Mouse (Mus musculus) kidney, adult 2 months (tissue): ENCODE measurements around the gene Sdr39u1. TPM values are rescaled to one million over a fixed set of nuclear protein-coding genes. Genes with fewer than 3 reads are reported as not detected.
A peak's percentile ranks its signal among the peaks of the same experiment; 100 is the strongest.

Source experiments
- DNase-seq: peaks from one replicate; pipeline ENCODE4 v3.0.0; 2021
- H3K27ac ChIP-seq: fragments of 200-500 bp; 2 replicates; pipeline ENCODE4 v1.5.1; 2012; ENCODE audit warnings: low read depth, low read length, control low read depth, inconsistent platforms; ENCODE audit not compliant: insufficient read depth
- H3K27me3 ChIP-seq: fragments of 200-500 bp; replicated peaks from 2 replicates; pipeline ENCODE4 v1.6.1; 2012; ENCODE audit warnings: mild to moderate bottlenecking, moderate library complexity, low read length, inconsistent platforms; ENCODE audit not compliant: control insufficient read depth, insufficient read depth
- H3K36me3 ChIP-seq: fragments of 200-500 bp; 2 replicates; pipeline ENCODE4 v1.6.1; 2012; ENCODE audit warnings: mild to moderate bottlenecking, moderate library complexity, low read length, inconsistent platforms; ENCODE audit not compliant: control insufficient read depth, insufficient read depth
- H3K4me1 ChIP-seq: fragments of 200-500 bp; 2 replicates; pipeline ENCODE4 v1.6.1; 2011; ENCODE audit warnings: low read length; ENCODE audit not compliant: control insufficient read depth, insufficient read depth
- H3K4me3 ChIP-seq: fragments of 200-500 bp; 2 replicates; pipeline ENCODE4 v1.5.1; 2011; ENCODE audit warnings: mild to moderate bottlenecking, low read depth, low read length, control low read depth; ENCODE audit not compliant: insufficient read depth
- CTCF ChIP-seq: fragments of 200-500 bp; conservative IDR thresholded peaks from 2 replicates; pipeline ENCODE4 v1.5.1; 2011; ENCODE audit warnings: low read depth, mild to moderate bottlenecking, control low read depth, low read length, moderate library complexity, mixed read lengths; ENCODE audit not compliant: insufficient read depth, insufficient read length
- POLR2A ChIP-seq: fragments of 200-500 bp; IDR thresholded peaks from one replicate; pipeline ENCODE4 v1.6.1; 2011; ENCODE audit warnings: low read depth, low read length, control low read depth
- WGBS: fragments of 180-500 bp; shearing (Covaris S2); methylation state at CpG from one replicate; pipeline ENCODE4 v1.1.7; 2018; 5-methylcytosine and 5-hydroxymethylcytosine counted together
- polyA plus RNA-seq: library from polyadenylated mRNA; depleted of rRNA; stranded (reverse); fragments of >200 nt; gene quantifications from 2 replicates; pipeline ENCODE4 v1.2.3, GENCODE M21; 2012

Sdr39u1 gene
- polyA plus RNA-seq, 1 experiment = 132 TPM

DNA sequence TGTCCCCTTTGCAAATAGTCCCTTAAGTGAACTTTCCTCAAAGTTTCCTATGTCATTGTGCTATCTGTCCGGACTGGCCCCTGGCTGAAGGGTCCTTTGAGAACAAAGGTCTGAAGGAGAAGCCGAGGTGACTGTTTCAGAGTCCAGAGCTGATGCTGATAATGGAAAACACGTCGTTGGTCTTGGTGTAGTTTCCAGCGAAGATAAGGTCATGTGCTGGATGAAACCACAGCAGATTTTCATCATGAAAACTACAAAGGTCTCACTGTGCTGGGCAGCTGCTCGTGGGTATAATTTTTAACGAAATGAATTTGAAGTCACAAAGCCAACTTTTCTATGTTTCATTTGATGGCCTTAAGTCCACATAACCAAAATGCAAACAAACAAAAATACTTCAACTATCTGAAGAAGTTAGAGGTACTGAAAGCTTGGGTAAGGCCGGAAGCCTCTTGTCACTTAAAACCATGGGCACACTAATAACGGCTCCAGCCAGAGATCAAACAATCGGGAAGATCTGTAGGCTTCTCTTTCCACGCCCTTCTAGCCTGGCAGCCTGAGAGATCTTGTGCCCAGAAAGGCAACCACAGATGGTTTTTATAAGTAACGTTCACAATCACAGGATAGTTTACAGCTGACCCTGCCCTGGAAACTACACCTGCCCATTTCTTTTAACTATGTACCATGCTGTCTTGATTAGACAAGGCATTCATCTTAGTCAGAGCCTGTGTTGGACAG is 29.3 kb upstream of the Sdr39u1 start:
- Histone ChIP-seq H3K27ac (no peak overlapping the region), H3K36me3 (no peaks in the 10 kb centered on the region), H3K27me3 (no peaks in the 10 kb centered on the region), H3K4me3 (no peak overlapping the region), H3K4me1 (no peaks in the 10 kb centered on the region)
- no peak for DNase-seq
- TF ChIP-seq POLR2A = no peak
- no peak for TF ChIP-seq CTCF
- WGBS = 69% methylated on average over 12 of the region's 12 CpGs

DNA sequence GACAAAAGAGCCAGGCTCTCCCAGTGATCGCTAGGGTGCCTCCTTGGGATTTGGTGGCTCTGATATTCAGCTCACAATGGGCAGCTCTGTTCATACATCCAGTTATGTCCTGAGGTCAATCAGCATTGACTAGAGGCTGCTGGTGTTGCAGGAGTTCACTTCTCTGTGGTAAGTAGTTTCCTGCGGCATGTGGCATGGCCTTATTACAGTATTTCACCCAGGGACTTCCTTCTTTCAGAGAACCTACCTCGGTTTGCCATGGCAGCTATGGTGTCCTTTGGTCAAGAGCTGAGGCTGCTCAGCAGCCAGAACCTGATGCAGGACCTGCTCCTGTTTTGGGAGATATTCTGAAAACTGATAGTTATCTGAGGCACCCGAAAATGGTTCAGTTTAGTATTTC is 26.8 kb upstream of the Sdr39u1 start:
- 84% methylated on average over 4 of the region's 4 CpGs for WGBS
- no peaks in the 10 kb centered on the region for H3K27me3 ChIP-seq
- no peak overlapping the region for H3K4me3 ChIP-seq

DNA sequence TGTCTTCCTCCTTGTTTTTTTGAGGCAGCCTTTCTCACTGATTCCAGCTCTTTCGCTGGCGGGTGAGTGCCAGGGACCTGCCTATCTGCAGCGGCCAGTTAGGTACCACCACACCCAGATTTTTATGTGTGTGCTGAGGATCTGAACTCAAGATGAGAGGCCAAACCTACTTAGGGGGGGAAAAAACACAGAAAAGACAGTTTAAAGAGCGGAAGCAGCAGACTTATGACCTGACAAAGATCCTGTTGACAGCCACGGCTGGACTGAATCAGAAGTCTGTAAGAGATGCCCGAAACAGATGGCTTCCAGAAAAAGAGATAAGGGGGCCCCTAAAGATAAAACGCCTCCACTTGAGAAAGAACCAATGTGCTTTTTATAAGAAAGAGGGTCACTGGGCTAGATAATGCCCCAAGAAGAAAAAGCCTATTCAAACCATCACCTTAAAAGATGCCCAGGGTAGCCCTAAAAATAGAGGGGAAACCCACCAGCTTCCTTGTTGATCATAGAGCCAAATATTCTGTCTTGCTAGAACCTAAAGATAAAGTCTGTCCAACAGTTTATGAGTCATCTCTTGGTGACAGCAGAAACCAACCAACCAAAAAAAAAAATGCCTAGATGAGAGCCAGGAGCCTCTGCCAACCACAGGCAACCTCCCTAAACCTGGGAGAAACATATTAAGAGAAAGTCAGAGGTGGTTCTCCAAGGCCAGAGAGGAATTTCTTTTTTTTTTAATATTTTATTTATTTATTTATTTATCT is 22.6 kb upstream of the Sdr39u1 start:
- Histone ChIP-seq H3K4me1 (no peaks in the 10 kb centered on the region), H3K4me3 (no peak overlapping the region), H3K27me3 (no peaks in the 10 kb centered on the region), H3K36me3 (no peaks in the 10 kb centered on the region), H3K27ac (no peak overlapping the region)
- TF ChIP-seq CTCF = no peak
- TF ChIP-seq POLR2A = no peak
- WGBS = 58% methylated on average over 7 of the region's 7 CpGs
- DNase-seq = no peak

More for the DNA sequence above, 26.8 kb upstream of the Sdr39u1 start:
- Histone ChIP-seq H3K27ac (no peak overlapping the region), H3K36me3 (no peaks in the 10 kb centered on the region), H3K4me1 (no peaks in the 10 kb centered on the region)
- DNase-seq = no peak
- TF ChIP-seq POLR2A = no peak
- no peak for TF ChIP-seq CTCF

GRCm38 (mm10) chr14:55918240-55919082 is 18.4 kb upstream of the Sdr39u1 start:
- Histone ChIP-seq H3K27ac (no peak overlapping the region), H3K27me3 (no peaks in the 10 kb centered on the region), H3K4me1 (no peaks in the 10 kb centered on the region), H3K4me3 (no peak overlapping the region), H3K36me3 (no peaks in the 10 kb centered on the region)
- 41% methylated on average over 14 of the region's 14 CpGs for WGBS
- peak; percentile 86 for DNase-seq
- TF ChIP-seq POLR2A = no peak
- TF ChIP-seq CTCF = peak; percentile 69

GRCm38 (mm10) chr14:55913406-55913805 is 13.3 kb upstream of the Sdr39u1 start:
- 44% methylated on average over 4 of the region's 4 CpGs for WGBS
- no peak for DNase-seq
- H3K27me3 ChIP-seq = no peaks in the 10 kb centered on the region
- no peaks in the 10 kb centered on the region for H3K4me1 ChIP-seq
- no peak overlapping the region for H3K4me3 ChIP-seq
- no peak for TF ChIP-seq POLR2A
- TF ChIP-seq CTCF = no peak
- H3K27ac ChIP-seq = no peak overlapping the region
- H3K36me3 ChIP-seq = no peaks in the 10 kb centered on the region

- 10% methylated on average over 1 of the region's 1 CpGs for WGBS
- no peak overlapping the region for H3K27ac ChIP-seq
- DNase-seq = no peak
- no peaks in the 10 kb centered on the region for H3K27me3 ChIP-seq
- no peak overlapping the region for H3K4me3 ChIP-seq
- TF ChIP-seq CTCF (0 out of 2 replicates have a peak, but pooled peaks have one; percentile 17), POLR2A (no peak)
- no peaks in the 10 kb centered on the region for H3K36me3 ChIP-seq
- H3K4me1 ChIP-seq = peaks cover 4% of the 10 kb centered on the region
Measured at GRCm38 (mm10) chr14:55905518-55905917, 5.4 kb upstream of the Sdr39u1 start.
